ENCODE assay signal across 30 mouse cellular contexts in genomic region chr17:71950968-71951367, GRCm38 (mm10).
"Had no signal": no experiment of that assay in that cellular context is flagged by ENCODE, and none has a peak within 500 bp of the region (broad histone marks: within the 10 kb centered on the region; RNA-seq: fewer than 3 reads in every experiment).

No protein-coding gene starts in this region.

- H3K9me3 ChIP-seq: limb, embryonic 10.5 days; limb, embryonic 12.5 days; limb, embryonic 13.5 days; limb, embryonic 15.5 days; liver, embryonic 12.5 days; liver, embryonic 13.5 days; liver, embryonic 15.5 days; lung, embryonic 15.5 days; midbrain, embryonic 13.5 days; midbrain, embryonic 15.5 days; neural tube, embryonic 12.5 days had no signal

- H3K4me3 ChIP-seq: left cerebral cortex, adult 2 months; limb, embryonic 10.5 days; limb, embryonic 12.5 days; limb, embryonic 13.5 days; limb, embryonic 15.5 days; liver, embryonic 12.5 days; liver, embryonic 13.5 days; liver, embryonic 15.5 days; lung, embryonic 15.5 days; megakaryocyte, embryonic 14.5 days; midbrain, embryonic 13.5 days; midbrain, embryonic 15.5 days; myocyte; neural tube, embryonic 12.5 days had no signal

- H3K27ac ChIP-seq: left cerebral cortex, adult 2 months; limb, embryonic 10.5 days; limb, embryonic 12.5 days; limb, embryonic 13.5 days; limb, embryonic 15.5 days; liver, embryonic 12.5 days; liver, embryonic 13.5 days; liver, embryonic 14.5 days; liver, embryonic 15.5 days; lung, embryonic 15.5 days; macrophage; midbrain, embryonic 13.5 days; midbrain, embryonic 15.5 days; neural tube, embryonic 12.5 days had no signal

- H3K4me1 ChIP-seq: liver, embryonic 12.5 days; liver, embryonic 13.5 days; liver, embryonic 15.5 days; lung, embryonic 15.5 days; megakaryocyte, embryonic 14.5 days had no signal

- H3K36me3 ChIP-seq: limb, embryonic 10.5 days; limb, embryonic 12.5 days; limb, embryonic 13.5 days; limb, embryonic 15.5 days; liver, embryonic 12.5 days; liver, embryonic 13.5 days; liver, embryonic 15.5 days; lung, embryonic 15.5 days; midbrain, embryonic 13.5 days; midbrain, embryonic 15.5 days; neural tube, embryonic 12.5 days had no signal

- DNase-seq: left cerebral cortex, postnatal 4 days; liver; liver, embryonic 13.5 days; liver, postnatal 0 days; lung, adult 18-20 months; lung, adult 2 months; lung, embryonic 14.5 days; lung, postnatal 10 days; lung, postnatal 14 days; lung, postnatal 36 days; lung, postnatal 4 days had no signal

- H3K4me2 ChIP-seq: limb, embryonic 12.5 days; limb, embryonic 13.5 days; limb, embryonic 15.5 days; liver, embryonic 11.5 days; liver, embryonic 12.5 days; liver, embryonic 13.5 days; liver, embryonic 15.5 days; lung, embryonic 14.5 days; lung, embryonic 15.5 days; midbrain, embryonic 11.5 days; midbrain, embryonic 13.5 days; midbrain, embryonic 15.5 days; neural tube, embryonic 12.5 days had no signal

- ATAC-seq: liver, embryonic 12.5 days; liver, postnatal 0 days; lung, postnatal 0 days; midbrain, embryonic 13.5 days; midbrain, embryonic 15.5 days; midbrain, embryonic 16.5 days had no signal

- H3K9ac ChIP-seq: limb, embryonic 12.5 days; limb, embryonic 13.5 days; limb, embryonic 15.5 days; liver, embryonic 12.5 days; liver, embryonic 13.5 days; liver, embryonic 14.5 days; liver, embryonic 15.5 days; liver, postnatal 0 days; lung, embryonic 14.5 days; lung, embryonic 15.5 days; midbrain, embryonic 13.5 days; midbrain, embryonic 15.5 days; neural tube, embryonic 12.5 days had no signal

- H3K27me3 ChIP-seq: limb, embryonic 12.5 days; limb, embryonic 15.5 days; liver, embryonic 12.5 days; liver, embryonic 13.5 days; liver, embryonic 15.5 days; lung, embryonic 15.5 days; megakaryocyte, embryonic 14.5 days; neural tube, embryonic 12.5 days had no signal
